Mouse (Mus musculus) embryonic fibroblast, embryonic 13.5 days (primary cell): ENCODE results near the gene Gm20708.

Experiments
- CTCF ChIP-seq: IDR thresholded peaks from 2 replicates; pipeline ENCODE4 v1.5.1; 2011; ENCODE audit warnings: mild to moderate bottlenecking, control low read depth, low read length, moderate library complexity, borderline replicate concordance; ENCODE audit not compliant: insufficient read depth
- POLR2A ChIP-seq: IDR thresholded peaks from 2 replicates; pipeline ENCODE4 v1.6.1; 2011; ENCODE audit warnings: low read depth, mild to moderate bottlenecking, control low read depth, low read length, moderate library complexity

- TF ChIP-seq CTCF (no peak), POLR2A (no peak)
Measured at GRCm38 (mm10) chr11:117863174-117863856, 53.8 kb downstream of the Gm20708 start.
